Mouse (Mus musculus): Measurements from ENCODE around the gene Uba3. TPM values are rescaled to one million over a fixed set of nuclear protein-coding genes. Genes with fewer than 3 reads are reported as not detected.

The Uba3 gene
- total RNA-seq, 2 experiments from 2014 or later = 59.4 to 66.5 TPM

Other genes starting within 250 kb of the Uba3 start
- under 1 TPM; 0.45 to 0.58 TPM for gene Fam19a4, start 145.2 kb downstream of the Uba3 start, total RNA-seq (2021)
- 10 to 100 TPM; 34.2 to 49.2 TPM for gene Eogt, start 56.5 kb downstream of the Uba3 start, total RNA-seq (2021)
- 10 to 100 TPM; 37.0 to 43.5 TPM for gene Tmf1, start 26.5 kb downstream of the Uba3 start, total RNA-seq (2021)
- 10 to 100 TPM; 79.0 to 91.6 TPM for gene Arl6ip5, start 5.0 kb upstream of the Uba3 start, total RNA-seq (2021)
- gene Lmod3, start 47.1 kb upstream of the Uba3 start, total RNA-seq (2021) = 10 to 100 TPM in 1 of 2 experiments, 1 to 10 TPM in 1; 3.1 to 17.1 TPM